Mouse (Mus musculus): ENCODE results near the gene Tas2r129. TPM values are rescaled to one million over a fixed set of nuclear protein-coding genes. Genes with fewer than 3 reads are reported as not detected.
"Not testable (repeated sequence)": the region's sequence is repeated elsewhere in the genome, so short reads cannot be mapped to it uniquely, and the experiment has no call there.

Gene Tas2r129
- not detected in 2 replicates for polyA plus RNA-seq (2012; rRNA removed)

DNA sequence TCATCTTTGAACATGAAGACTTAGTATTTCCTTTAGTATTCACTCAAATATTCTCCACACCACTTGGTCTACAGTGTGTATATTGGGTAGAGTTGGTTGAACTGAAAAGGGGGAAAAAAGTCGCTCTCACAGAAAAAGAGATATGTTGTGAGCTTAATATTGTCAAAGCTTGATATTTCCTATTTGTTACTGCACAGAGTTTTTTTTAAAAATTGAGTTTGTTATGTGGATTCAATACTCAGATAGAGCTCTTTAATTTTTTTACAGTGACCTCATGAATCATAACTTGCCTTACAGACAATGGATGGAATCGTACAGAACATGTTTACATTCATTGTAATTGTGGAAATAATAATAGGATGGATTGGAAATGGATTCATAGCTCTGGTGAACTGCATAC is at the start of gene Tas2r129:
TSS of gene Tas2r129 (plus strand) at position 301 of the 400 bp plus-strand sequence.
- Histone ChIP-seq H3K4me1 (ENCODE audit: control insufficient read depth, insufficient read depth, insufficient read length, low read length) (no peaks in the 10 kb centered on the region), H3K27ac (ENCODE audit: insufficient read depth, low read depth, low read length) (no peak within 1 kb of the TSS), H3K27me3 (ENCODE audit: control insufficient read depth, insufficient read depth, low read length) (no peaks in the 10 kb centered on the region), H3K36me3 (ENCODE audit: control insufficient read depth, insufficient read depth, low read length) (no peaks in the 10 kb centered on the region), H3K4me3 (ENCODE audit: low read depth, low read length) (no peak within 1 kb of the TSS)
- TF ChIP-seq CTCF (IDR thresholded peaks at IDR 0.05; ENCODE audit: extremely low read depth, insufficient read length, insufficient replicate concordance, low read depth, low read length) (no peak), POLR2A (IDR thresholded peaks at IDR 0.05; ENCODE audit: low read depth, low read length) (no peak)
- WGBS: 79% methylated on average over 2 of the region's 2 CpGs

DNA sequence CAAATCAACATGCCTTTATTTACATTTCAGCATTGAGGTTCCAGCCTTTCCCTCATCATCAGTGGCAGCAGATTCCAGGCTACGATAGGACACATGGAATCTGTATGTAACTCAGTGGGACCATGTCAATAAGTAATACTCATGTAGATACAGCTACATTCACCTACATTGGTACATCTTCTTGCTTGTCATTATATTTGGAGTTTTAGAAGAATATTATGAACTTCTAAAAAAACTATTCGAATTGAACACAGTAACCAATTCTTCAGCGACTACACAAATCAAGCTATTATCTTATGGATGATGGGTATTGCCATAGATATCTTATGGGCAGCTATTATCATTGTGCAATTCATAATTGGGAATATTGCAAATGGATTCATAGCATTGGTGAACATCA is 41.6 kb upstream of the Tas2r129 start, which contains the start of gene Tas2r125:
TSS of gene Tas2r125 (plus strand) at position 301 of the 400 bp plus-strand sequence.
- no peaks in the 10 kb centered on the region for H3K4me1 ChIP-seq (ENCODE audit: control insufficient read depth, insufficient read depth, insufficient read length, low read length)
- H3K36me3 ChIP-seq (ENCODE audit: control insufficient read depth, insufficient read depth, low read length): no peaks in the 10 kb centered on the region
- H3K27me3 ChIP-seq (ENCODE audit: control insufficient read depth, insufficient read depth, low read length): no peaks in the 10 kb centered on the region
- H3K27ac ChIP-seq (ENCODE audit: insufficient read depth, low read depth, low read length): no peak within 1 kb of the TSS
- TF ChIP-seq POLR2A (IDR thresholded peaks at IDR 0.05; ENCODE audit: low read depth, low read length) (no peak), CTCF (IDR thresholded peaks at IDR 0.05; ENCODE audit: extremely low read depth, insufficient read length, insufficient replicate concordance, low read depth, low read length) (no peak)
- 77% methylated on average over 3 of the region's 3 CpGs for WGBS
- H3K4me3 ChIP-seq (ENCODE audit: low read depth, low read length): no peak within 1 kb of the TSS

DNA sequence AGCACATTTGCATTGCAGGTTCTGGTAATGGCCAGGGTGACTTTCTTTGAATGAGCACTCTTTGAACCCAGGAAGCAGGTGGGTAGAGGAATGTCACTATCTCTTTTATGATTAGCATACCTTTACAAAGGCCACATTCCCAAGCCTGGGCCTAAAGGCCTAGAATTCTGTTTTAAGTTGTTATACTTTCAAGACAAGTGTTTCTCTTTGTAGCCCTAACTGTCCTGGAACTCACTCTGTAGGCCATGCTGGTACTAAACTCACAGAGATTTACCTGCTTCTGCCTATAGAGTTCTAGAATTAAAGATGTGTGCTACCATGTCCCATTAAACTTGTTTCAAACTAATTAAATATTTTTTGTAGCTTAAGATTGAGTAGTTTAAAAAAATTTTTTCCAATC is 9.5 kb upstream of the Tas2r129 start:
- H3K27me3 ChIP-seq (ENCODE audit: control insufficient read depth, insufficient read depth, low read length); H3K4me3 ChIP-seq (ENCODE audit: low read depth, low read length); H3K36me3 ChIP-seq (ENCODE audit: control insufficient read depth, insufficient read depth, low read length); H3K27ac ChIP-seq (ENCODE audit: insufficient read depth, low read depth, low read length); H3K4me1 ChIP-seq (ENCODE audit: control insufficient read depth, insufficient read depth, insufficient read length, low read length): not testable (repeated sequence)

DNA sequence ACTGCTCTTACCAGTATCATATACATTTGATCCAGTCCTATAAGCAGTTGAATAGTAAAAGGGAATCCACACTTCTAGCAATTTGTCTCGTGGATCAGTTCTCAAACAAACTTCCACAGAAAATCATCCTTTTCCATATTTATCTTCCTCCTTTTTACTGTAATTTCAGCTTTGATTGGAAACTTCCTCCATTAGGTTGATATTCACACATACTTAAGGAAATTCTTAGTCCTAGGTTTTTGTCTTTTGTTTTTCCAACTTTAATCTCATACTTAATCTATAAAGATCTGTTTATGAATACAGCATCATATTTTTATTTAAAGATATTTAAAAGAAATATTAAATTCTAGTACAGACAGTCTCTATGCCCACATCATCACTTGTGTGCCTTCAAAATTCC is 6.9 kb downstream of the Tas2r129 start, which contains the start of gene Tas2r131:
TSS of gene Tas2r131 (minus strand) at position 101 of the 400 bp plus-strand sequence.
- Histone ChIP-seq H3K4me3 (ENCODE audit: low read depth, low read length) (no peak within 1 kb of the TSS), H3K4me1 (ENCODE audit: control insufficient read depth, insufficient read depth, insufficient read length, low read length) (no peaks in the 10 kb centered on the region), H3K27ac (ENCODE audit: insufficient read depth, low read depth, low read length) (no peak within 1 kb of the TSS), H3K27me3 (ENCODE audit: control insufficient read depth, insufficient read depth, low read length) (no peaks in the 10 kb centered on the region), H3K36me3 (ENCODE audit: control insufficient read depth, insufficient read depth, low read length) (no peaks in the 10 kb centered on the region)
- 58% methylated on average over 1 of the region's 1 CpGs for WGBS
- TF ChIP-seq POLR2A (IDR thresholded peaks at IDR 0.05; ENCODE audit: low read depth, low read length) (no peak), CTCF (IDR thresholded peaks at IDR 0.05; ENCODE audit: extremely low read depth, insufficient read length, insufficient replicate concordance, low read depth, low read length) (no peak)

DNA sequence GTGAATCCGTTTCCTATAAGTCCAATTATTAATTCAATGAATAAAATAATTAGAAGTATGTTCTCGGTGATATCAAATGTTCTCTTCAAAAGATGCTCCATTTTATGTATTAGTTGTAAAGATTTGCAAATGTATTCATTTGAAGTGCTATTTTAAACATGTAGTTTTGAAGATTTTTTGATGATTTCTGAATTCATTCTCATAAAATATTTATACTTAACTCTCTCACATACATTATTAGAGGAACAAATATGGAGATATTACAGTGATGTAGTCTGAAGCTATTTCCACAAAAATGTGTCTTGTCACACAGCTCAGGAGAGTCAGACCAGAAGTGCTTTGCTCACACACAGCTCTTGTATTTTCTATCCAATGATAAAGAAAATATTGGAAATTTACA is 30.0 kb downstream of the Tas2r129 start, which contains the start of gene Tas2r109:
TSS of gene Tas2r109 (minus strand) at position 101 of the 400 bp plus-strand sequence.
- H3K4me1 ChIP-seq (ENCODE audit: control insufficient read depth, insufficient read depth, insufficient read length, low read length): no peaks in the 10 kb centered on the region
- no peaks in the 10 kb centered on the region for H3K36me3 ChIP-seq (ENCODE audit: control insufficient read depth, insufficient read depth, low read length)
- no peak within 1 kb of the TSS for H3K4me3 ChIP-seq (ENCODE audit: low read depth, low read length)
- no peak for TF ChIP-seq CTCF (IDR thresholded peaks at IDR 0.05; ENCODE audit: extremely low read depth, insufficient read length, insufficient replicate concordance, low read depth, low read length)
- no peak for TF ChIP-seq POLR2A (IDR thresholded peaks at IDR 0.05; ENCODE audit: low read depth, low read length)
- no peaks in the 10 kb centered on the region for H3K27me3 ChIP-seq (ENCODE audit: control insufficient read depth, insufficient read depth, low read length)
- 69% methylated on average over 2 of the region's 2 CpGs for WGBS
- H3K27ac ChIP-seq (ENCODE audit: insufficient read depth, low read depth, low read length): no peak within 1 kb of the TSS

Other genes starting within 250 kb of the Tas2r129 start
- gene Tas2r122, start 239.2 kb upstream of the Tas2r129 start, polyA plus RNA-seq (2012; rRNA removed): not detected in 2 replicates
- not detected in 2 replicates for gene Tas2r115, start 213.1 kb upstream of the Tas2r129 start, polyA plus RNA-seq (2012; rRNA removed)
- gene Tas2r124, start 196.4 kb upstream of the Tas2r129 start, polyA plus RNA-seq (2012; rRNA removed): not detected in 2 replicates
- gene Tas2r102, start 189.0 kb upstream of the Tas2r129 start, polyA plus RNA-seq (2012; rRNA removed): not detected in 2 replicates
- not detected in 2 replicates for gene Tas2r136, start 172.9 kb upstream of the Tas2r129 start, polyA plus RNA-seq (2012; rRNA removed)
- not detected in 2 replicates for gene Tas2r117, start 148.3 kb upstream of the Tas2r129 start, polyA plus RNA-seq (2012; rRNA removed)
- gene Tas2r123, start 104.0 kb upstream of the Tas2r129 start, polyA plus RNA-seq (2012; rRNA removed): not detected in 2 replicates
- not detected in 2 replicates for gene Tas2r116, start 95.7 kb upstream of the Tas2r129 start, polyA plus RNA-seq (2012; rRNA removed)
- gene Tas2r110, start 83.1 kb upstream of the Tas2r129 start, polyA plus RNA-seq (2012; rRNA removed): not detected in 2 replicates
- gene Tas2r113, start 58.1 kb upstream of the Tas2r129 start, polyA plus RNA-seq (2012; rRNA removed): not detected in 2 replicates
- not detected in 2 replicates for gene Tas2r125, start 41.5 kb upstream of the Tas2r129 start, polyA plus RNA-seq (2012; rRNA removed)
- not detected in 2 replicates for gene Tas2r131, start 6.8 kb downstream of the Tas2r129 start, polyA plus RNA-seq (2012; rRNA removed)
- not detected in 2 replicates for gene Tas2r109, start 29.9 kb downstream of the Tas2r129 start, polyA plus RNA-seq (2012; rRNA removed)
- gene Tas2r103, start 86.0 kb downstream of the Tas2r129 start, polyA plus RNA-seq (2012; rRNA removed): not detected in 2 replicates
- not detected in 2 replicates for gene Tas2r140, start 104.7 kb downstream of the Tas2r129 start, polyA plus RNA-seq (2012; rRNA removed)
- gene Smim10l1, start 153.8 kb downstream of the Tas2r129 start, polyA plus RNA-seq (2012; rRNA removed): 68.1 and 95.8 TPM in 2 replicates

Measured in small intestine, adult 2 months (tissue).